Mouse (Mus musculus): Measurements from ENCODE around the gene Zfp366.

Zfp366 gene

GRCm38 (mm10) chr13:99186138-99186853, 1.7 kb downstream of the Zfp366 start:
- no peak for DNase-seq (ENCODE audit: low spot score)

DNA sequence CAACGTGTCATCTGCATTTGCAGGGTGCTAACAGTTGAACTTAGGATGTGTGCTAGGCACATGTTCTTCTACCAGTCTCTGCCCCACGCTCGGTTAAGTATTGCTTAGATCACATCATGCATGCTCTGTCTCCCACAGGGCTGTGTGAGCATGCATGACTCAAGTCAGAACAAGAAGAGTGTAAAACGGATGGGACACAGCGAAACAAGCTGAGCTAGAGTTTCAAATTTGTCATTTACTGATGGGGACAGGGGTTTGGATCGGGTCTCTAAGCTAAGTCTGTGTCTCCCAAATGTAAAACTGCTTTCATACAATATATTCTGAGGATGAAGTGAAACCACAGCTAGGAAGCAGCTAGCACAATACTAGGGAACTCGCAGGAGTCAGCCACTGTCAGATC, 2.2 kb downstream of the Zfp366 start:
- DNase-seq (ENCODE audit: low spot score) = no peak

DNA sequence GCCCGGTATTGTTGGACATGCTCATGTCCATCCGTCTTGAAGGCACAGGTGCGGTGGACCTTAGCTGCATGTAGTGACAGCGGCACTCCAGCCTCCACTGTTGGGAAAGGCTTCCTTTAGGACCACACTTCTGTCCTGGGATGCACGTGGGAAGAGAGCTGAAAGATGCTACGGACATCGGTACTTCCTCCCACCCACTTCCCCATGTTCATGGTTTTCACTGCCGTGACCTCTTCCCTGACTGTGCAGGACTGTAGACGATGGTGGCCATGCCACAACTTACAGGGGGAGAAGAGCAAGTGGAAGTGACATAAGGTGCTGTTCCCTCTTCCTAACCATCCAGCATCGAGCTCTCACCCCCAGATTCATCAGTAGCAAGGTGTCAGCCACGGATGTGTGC, 2.8 kb downstream of the Zfp366 start:
- no peak for DNase-seq (ENCODE audit: low spot score)

DNA sequence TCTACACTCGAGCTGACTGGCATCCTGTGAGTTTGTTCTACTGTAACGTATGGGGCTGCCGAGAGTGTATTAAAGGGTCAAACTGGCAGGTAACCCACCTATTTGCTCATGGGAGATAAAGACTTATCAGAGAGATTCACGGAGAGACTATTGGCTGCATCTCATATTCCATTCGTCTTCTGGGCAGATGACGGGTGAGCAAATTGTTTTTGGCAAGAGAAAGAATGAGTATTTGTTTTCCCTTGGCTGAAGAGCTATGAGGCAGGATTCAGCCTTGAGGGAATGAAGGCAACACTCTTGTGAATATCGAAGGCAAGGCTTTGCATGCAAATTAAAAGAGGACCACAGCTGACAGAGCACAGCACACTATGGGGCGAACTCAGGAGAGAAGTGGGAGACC, 4.0 kb downstream of the Zfp366 start:
- no peak for DNase-seq (ENCODE audit: low spot score)

DNA sequence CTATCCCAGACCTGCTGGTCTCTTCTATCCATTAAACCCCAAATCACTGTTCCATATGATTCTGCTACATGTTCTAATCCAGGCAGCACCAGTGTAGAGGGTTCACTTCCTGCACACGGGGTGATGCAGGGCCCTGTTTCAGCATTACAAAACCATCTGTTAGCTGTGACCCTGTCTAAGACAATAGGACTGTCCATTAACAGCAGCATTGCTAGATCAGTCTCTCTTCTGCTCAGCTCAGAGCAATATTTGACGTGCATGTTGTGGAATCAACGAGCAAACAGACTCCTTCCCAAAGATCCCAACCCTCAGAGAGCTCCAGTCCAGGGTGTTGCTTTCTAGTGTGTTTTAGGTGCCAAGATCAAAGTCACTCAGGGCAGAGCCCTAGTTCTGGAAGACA, 5.0 kb downstream of the Zfp366 start:
- no peak for DNase-seq (ENCODE audit: low spot score)

DNA sequence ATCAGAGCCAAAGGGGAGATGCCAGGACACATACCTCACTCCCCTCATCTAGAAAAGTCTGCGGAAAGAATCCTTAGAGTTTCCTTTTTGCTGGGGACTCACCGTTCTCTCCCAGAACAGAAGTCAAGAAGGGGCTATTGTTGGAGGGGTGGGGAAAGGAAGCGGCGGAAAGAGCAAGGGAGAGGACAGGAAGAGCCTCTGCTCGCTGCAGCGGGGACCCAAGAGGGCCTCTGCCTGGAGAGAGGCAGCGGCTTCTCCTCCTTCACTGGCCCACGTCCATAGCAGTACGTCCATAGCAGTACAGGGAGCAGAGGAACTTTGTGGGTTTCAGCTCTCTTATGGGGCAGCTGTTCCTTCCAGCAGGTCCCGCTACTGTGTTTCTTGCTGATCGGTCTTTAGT, 5.8 kb downstream of the Zfp366 start:
- no peak for DNase-seq (ENCODE audit: low spot score)

DNA sequence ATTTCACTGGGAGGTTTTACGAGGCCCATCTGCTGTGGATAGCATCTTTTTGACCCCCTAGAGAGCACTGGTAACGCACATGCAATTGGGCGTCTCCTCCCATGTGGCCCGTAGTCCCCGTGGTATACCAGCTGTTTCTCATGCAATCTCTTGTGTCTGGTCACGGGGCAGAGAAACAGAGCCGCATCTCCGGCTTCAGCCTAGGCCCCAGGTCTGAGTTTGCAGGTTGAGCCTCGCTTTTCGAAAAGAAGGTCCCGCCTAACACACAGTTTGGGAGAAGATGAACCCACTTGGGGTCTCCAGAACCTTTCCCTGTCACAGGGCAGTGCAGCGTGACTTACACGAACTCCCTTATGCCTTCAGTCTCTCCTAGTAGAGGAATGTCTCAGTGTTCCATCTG, 6.4 kb downstream of the Zfp366 start:
- DNase-seq (ENCODE audit: low spot score) = no peak

GRCm38 (mm10) chr13:99196314-99196713, 11.7 kb downstream of the Zfp366 start:
- no peak for DNase-seq (ENCODE audit: low spot score)

GRCm38 (mm10) chr13:99196865-99197264, 12.2 kb downstream of the Zfp366 start:
- DNase-seq (ENCODE audit: low spot score) = no peak

DNA sequence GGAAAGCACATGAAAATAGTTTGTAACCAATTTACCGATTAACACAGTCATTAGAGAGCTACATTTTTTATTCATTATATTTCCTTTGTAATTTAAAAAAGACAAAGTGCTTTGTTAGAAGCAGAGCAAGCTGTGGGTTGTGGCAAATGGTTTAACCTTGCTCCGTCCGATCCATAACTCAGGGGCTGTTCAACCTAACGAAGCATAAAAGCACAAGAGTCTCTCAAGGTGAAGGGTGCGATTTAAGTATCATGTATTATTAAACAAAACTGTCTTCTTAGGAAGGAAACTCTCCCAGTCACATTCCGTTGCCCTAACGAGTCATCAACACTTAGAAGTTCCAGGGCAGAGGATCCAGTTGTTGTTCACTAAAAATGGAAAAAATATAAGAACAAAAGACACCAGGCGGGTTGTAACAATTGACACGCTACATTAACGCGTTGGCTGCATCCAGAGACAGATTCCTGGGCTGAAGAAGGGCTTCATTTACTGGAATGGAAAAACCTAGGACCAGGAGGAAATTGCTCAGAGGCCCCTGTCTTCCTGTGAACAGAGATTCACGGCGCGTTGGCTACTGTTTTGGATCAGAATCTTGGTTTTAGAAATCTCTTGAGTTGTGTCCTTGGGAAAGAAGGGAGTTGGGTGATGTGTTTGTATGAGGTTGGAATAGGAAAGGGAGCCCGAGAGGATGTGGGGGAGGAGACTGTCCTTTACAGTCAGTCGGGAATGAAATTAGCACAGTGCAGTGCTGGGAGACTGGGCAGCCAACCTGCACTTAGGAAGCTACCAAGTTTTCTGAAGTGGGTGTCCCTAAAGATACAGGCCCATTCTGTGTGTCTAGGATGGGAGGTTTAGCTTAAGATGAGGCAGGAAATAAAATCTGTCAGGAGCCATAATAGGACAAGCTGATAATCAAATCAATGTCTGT, 17.3 kb downstream of the Zfp366 start:
- no peak for DNase-seq (ENCODE audit: low spot score)

- no peak for DNase-seq (ENCODE audit: low spot score)
These were observed 22.6 kb downstream of the Zfp366 start for GRCm38 (mm10) chr13:99207214-99207613.

GRCm38 (mm10) chr13:99209859-99210258, 25.2 kb downstream of the Zfp366 start:
- DNase-seq (ENCODE audit: low spot score) = no peak

DNA sequence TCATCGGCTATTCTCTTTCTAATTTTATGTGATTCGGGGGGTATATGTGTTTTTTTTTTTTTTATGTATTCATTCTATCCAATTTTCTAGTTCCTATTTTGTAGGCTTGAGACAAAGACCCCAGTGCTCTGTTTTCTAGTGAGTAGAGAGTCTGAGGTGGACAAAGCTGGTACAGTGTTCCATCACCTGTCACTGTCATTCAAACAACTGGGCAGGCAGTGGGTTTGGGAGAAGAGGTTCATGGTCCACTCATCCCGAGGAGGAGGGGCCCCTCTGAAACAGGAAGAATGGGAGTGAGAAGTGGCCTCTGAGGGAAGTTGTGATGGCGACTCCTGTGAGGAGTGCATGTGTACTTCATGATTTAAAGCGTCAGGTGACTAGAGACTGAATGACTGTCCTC, 26.2 kb downstream of the Zfp366 start:
- no peak for DNase-seq (ENCODE audit: low spot score)

GRCm38 (mm10) chr13:99212976-99213375, 28.4 kb downstream of the Zfp366 start:
- no peak for DNase-seq (ENCODE audit: low spot score)

GRCm38 (mm10) chr13:99216005-99216404, 31.4 kb downstream of the Zfp366 start:
- no peak for DNase-seq (ENCODE audit: low spot score)

GRCm38 (mm10) chr13:99217984-99218383, 33.4 kb downstream of the Zfp366 start:
- no peak for DNase-seq (ENCODE audit: low spot score)

DNA sequence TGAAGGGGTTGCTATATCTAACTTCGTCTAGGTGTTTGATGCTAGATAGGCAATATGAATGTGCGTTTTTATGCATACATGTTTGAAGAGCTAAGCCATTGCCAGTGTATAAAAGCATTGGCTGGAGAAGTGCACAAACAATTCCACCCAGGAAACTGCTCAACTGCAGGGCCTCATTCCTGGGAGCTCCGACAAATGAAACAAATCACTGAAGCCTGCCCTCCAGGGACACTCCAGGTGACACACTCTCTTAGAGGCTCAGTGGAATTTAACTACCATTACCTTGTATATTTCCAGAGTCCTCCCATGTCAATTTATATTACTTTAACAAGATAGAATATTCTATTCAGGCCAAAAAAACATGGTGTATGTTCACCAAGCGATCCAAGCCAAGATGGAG, 35.0 kb downstream of the Zfp366 start:
- no peak for DNase-seq (ENCODE audit: low spot score)

DNA sequence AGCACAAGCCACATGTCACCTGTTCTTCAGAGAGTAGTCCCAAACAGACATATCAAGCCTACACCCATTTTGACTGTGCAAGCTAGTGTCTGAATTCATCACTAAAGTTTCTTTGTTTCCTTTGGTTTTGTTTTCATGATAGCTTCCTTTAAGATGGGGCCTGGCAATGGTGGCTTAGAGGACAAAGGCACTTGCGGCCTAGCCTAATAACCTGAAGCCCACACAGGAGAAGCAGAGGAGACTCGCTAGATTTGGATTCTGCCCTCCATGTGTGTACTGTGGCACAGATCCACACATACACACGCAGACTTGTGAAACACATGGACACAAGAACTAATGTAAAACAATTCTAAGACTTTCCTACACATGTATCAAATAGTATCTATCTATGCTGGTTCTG, 37.4 kb downstream of the Zfp366 start:
- DNase-seq (ENCODE audit: low spot score) = no peak

DNA sequence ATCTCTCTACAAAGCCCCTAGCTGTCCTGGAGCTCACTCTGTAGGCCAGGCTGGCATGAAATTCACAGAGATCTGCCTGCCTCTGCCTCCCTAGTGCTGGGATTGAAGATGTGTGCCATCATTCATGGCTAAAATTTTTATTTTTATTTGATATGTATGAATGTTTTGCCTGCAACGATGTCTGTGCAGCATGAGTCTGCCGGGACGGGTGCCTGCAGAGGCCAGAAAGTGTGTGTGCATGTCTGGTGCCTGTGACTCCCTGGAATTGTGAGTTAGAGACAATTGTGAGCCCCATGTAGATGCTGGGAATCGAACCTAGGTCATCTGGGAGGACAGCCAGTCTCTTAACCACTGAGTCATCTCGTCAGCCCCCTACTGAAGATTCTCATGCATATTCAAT, 37.9 kb downstream of the Zfp366 start:
- no peak for DNase-seq (ENCODE audit: low spot score)

DNA sequence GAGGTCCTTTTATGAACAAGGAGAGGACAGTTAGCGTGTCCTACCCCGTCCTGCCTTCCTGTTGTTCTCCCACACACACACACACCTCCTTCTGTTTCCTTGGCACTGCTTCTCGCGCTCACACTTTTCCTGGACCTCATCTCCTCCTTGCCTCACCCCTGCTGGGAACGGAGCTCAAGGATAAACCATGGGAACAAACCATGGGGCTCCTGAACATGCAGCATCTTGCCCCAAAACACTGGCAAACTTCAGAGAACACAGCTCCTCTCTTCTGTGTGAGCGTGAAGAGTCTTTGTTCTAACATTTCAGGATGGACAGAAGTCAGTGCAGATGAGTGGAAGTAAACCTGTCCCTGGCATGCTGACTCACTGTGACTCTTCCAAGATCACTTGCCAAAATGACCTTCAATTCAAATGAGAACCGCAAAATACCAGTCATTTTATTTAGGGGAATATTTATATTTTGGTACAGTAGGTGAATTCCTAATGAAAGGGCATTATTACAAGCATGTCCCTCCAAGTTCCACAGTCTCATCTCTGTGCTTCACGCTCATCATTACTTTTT, 38.8 kb downstream of the Zfp366 start:
- no peak for DNase-seq (ENCODE audit: low spot score)

GRCm38 (mm10) chr13:99223917-99224316, 39.3 kb downstream of the Zfp366 start:
- DNase-seq (ENCODE audit: low spot score) = no peak

DNA sequence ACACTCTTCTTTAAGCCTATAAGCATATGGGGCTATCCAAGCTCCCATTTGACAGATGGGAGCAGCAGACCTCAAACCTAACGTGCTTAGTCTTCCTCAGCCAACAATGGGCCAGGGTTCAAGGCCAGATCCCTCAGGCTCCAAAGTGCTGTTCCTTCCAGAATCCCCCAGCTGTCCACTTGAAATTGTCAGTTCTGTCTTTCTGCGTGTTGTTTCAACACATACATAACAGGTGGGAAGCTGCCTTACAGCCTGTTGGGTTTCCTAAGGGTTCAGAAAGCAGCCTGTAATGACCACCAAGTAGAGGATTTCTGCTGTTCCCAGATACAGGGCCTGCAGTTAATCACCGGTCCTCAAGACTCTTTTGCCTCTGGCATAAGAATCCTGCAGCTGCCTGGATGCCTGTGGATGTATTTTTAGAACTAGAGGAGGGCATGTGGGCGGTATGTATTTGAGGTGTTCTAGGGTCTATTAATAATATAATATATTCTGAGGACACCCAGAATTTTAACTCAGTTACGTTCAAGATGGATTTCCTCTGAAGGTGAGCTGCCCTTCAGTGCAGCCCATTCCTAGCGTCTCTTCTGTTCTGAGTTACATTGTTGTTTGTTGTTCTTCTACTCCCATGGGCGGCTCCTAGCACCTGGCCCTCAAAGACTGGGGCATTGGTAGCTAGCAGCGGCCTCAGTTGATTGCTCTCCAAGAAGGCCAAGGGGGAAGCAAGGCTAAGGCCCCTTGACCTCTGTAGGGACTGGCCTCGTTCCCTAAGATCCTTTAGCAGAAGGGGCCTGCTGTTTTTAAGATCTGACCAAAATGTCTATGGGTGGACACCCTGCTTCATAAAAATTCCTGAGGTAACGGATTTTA, 41.0 kb downstream of the Zfp366 start:
- DNase-seq (ENCODE audit: low spot score) = no peak

All from urinary bladder, postnatal 10 days (tissue).